Mouse (Mus musculus): ENCODE measurements around the gene Pard3. TPM values are rescaled to one million over a fixed set of nuclear protein-coding genes. Genes with fewer than 3 reads are reported as not detected.

The Pard3 gene
- polyA plus RNA-seq (2017; shearing (Covaris generic)): not detected

DNA sequence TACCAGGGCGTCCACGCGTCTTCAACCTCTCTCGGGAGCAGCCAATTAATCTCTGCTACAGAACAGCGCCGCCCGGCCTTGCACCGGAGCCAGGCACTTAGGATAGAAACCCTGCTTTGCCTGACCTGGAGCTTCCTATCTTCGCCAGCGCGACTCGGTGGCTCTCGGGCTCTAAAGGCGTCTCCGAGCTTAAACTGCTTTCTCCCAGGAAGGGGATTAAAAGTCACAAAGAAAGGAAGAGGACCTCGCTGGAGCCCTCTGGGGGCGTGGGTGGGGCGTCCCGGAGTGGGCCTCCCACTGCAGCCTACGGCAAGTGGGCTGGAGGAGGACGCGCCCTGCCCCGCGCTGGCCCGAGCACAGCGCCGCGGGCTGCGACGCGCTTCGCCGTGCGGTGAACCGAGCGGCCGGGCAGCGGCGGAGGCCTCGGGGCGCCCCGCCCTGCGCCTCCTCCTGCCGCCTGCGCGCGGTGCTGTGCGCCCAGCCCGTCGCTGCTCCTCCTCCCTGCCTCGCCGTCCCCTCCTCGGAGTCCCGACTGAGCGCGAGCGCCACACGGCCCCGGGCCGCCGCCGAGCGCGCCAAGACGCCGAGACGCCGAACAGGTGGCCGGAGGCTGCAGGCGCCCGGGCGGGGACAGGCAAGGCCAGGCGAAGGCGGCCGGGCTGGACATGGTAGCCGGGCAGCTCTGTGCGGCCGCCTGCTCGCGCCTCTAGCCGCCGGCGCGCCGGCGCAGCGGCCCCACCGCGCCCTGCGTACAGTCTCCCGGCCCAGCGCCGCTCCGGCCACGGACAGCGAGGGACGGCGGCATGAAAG lies at the start of gene Pard3:
Pard3 (plus strand) TSS at position 343 of the 810 bp plus-strand sequence.

Other genes starting within 250 kb of the Pard3 start
- 40.0 TPM for gene Tomm20, start 118.0 kb upstream of the Pard3 start, polyA plus RNA-seq (2017; shearing (Covaris generic))
- gene Rbm34, start 92.8 kb upstream of the Pard3 start, polyA plus RNA-seq (2017; shearing (Covaris generic)): 39.1 TPM